Mouse (Mus musculus) heart, embryonic 13.5 days (tissue): ENCODE data around the gene Tbc1d16. TPM values are rescaled to one million over a fixed set of nuclear protein-coding genes. Genes with fewer than 3 reads are reported as not detected.
A peak's percentile ranks its signal among the peaks of the same experiment; 100 is the strongest.

ENCODE experiments used
- ATAC-seq: fragments of 200-750 bp; cut with Nextera tagmentation; 2 replicates; pipeline ENCODE4 v1.8.0; 2017; ENCODE audit warnings: moderate TSS enrichment; ENCODE audit not compliant: insufficient number of reproducible peaks, low FRiP score, low TSS enrichment; ENCODE audit errors: extremely low read depth
- H3K27ac ChIP-seq: fragments of 300-500 bp; sonication (generic); replicated peaks from 2 replicates; pipeline ENCODE4 v1.5.1; 2015; ENCODE audit warnings: moderate library complexity, mild to moderate bottlenecking, inconsistent platforms
- H3K27me3 ChIP-seq: fragments of 300-500 bp; sonication (generic); replicated peaks from 2 replicates; pipeline ENCODE4 v1.6.1; 2015; ENCODE audit warnings: mild to moderate bottlenecking, inconsistent platforms
- H3K36me3 ChIP-seq: fragments of 300-500 bp; sonication (generic); 2 replicates; pipeline ENCODE4 v1.6.1; 2015; ENCODE audit warnings: mild to moderate bottlenecking, inconsistent platforms
- H3K4me1 ChIP-seq: fragments of 300-500 bp; sonication (generic); 2 replicates; pipeline ENCODE4 v1.6.1; 2015; ENCODE audit warnings: inconsistent platforms
- H3K4me2 ChIP-seq: fragments of 300-500 bp; sonication (generic); 2 replicates; pipeline ENCODE4 v1.6.1; 2015; ENCODE audit warnings: inconsistent platforms, mild to moderate bottlenecking, moderate library complexity
- H3K4me3 ChIP-seq: fragments of 300-500 bp; sonication (generic); 2 replicates; pipeline ENCODE4 v1.5.1; 2015; ENCODE audit warnings: moderate library complexity, mild to moderate bottlenecking, inconsistent platforms
- H3K9ac ChIP-seq: fragments of 300-500 bp; sonication (generic); 2 replicates; pipeline ENCODE4 v1.6.1; 2015; ENCODE audit warnings: inconsistent platforms, mild to moderate bottlenecking, moderate library complexity
- H3K9me3 ChIP-seq: fragments of 300-500 bp; sonication (generic); 2 replicates; pipeline ENCODE4 v1.6.1; 2016; ENCODE audit warnings: inconsistent platforms
- WGBS: fragments of 180-500 bp; shearing (Covaris S2); methylation state at CpG from one replicate; pipeline ENCODE4 v1.1.7; 2015; ENCODE audit warnings: mixed read lengths; 5-methylcytosine and 5-hydroxymethylcytosine counted together
- polyA plus RNA-seq: library from polyadenylated mRNA; unstranded; fragments of >200 nt; fragmentation: Nextera tagmentation; extraction: Ambion mirVana; gene quantifications from 2 replicates; pipeline ENCODE4 v1.2.1, GENCODE M21; 2015

Gene Tbc1d16
- polyA plus RNA-seq, 1 experiment from 2014 or later, result 9.6 TPM

GRCm38 (mm10) chr11:119186989-119187799, 41.1 kb downstream of the Tbc1d16 start:
- 0 out of 2 replicates have a peak overlapping the region, but pooled peaks have one; percentile 1 for H3K4me2 ChIP-seq
- 43% methylated on average over 25 of the region's 25 CpGs for WGBS

GRCm38 (mm10) chr11:119186381-119186780, 41.9 kb downstream of the Tbc1d16 start:
- no peak for ATAC-seq
- no peak overlapping the region for H3K27ac ChIP-seq
- 78% methylated on average over 3 of the region's 3 CpGs for WGBS
- 0 out of 2 replicates have a peak, but pooled peaks cover under 1% of the 10 kb centered on the region for H3K27me3 ChIP-seq
- no peak overlapping the region for H3K4me3 ChIP-seq
- H3K9ac ChIP-seq, result no peak overlapping the region
- no peaks in the 10 kb centered on the region for H3K36me3 ChIP-seq
- H3K9me3 ChIP-seq, result no peaks in the 10 kb centered on the region
- peaks cover 38% of the 10 kb centered on the region for H3K4me1 ChIP-seq
- H3K4me2 ChIP-seq, result no peak overlapping the region

More at GRCm38 (mm10) chr11:119186989-119187799, 41.1 kb downstream of the Tbc1d16 start:
- Histone ChIP-seq H3K4me3 (no peak overlapping the region), H3K36me3 (no peaks in the 10 kb centered on the region), H3K9ac (peak overlapping the region; percentile 33; the same call in 1 of the 2 replicates), H3K9me3 (no peaks in the 10 kb centered on the region), H3K27ac (no peak overlapping the region), H3K4me1 (peaks cover 38% of the 10 kb centered on the region), H3K27me3 (0 out of 2 replicates have a peak, but pooled peaks cover 5% of the 10 kb centered on the region)
- no peak for ATAC-seq

GRCm38 (mm10) chr11:119183684-119184310, 44.5 kb downstream of the Tbc1d16 start:
- Histone ChIP-seq H3K9me3 (no peaks in the 10 kb centered on the region), H3K36me3 (no peaks in the 10 kb centered on the region; the same call in 1 of the 2 replicates), H3K4me3 (no peak overlapping the region), H3K4me1 (peaks cover 34% of the 10 kb centered on the region), H3K9ac (no peak overlapping the region), H3K4me2 (no peak overlapping the region), H3K27me3 (no peaks in the 10 kb centered on the region), H3K27ac (no peak overlapping the region)
- WGBS, result 72% methylated on average over 15 of the region's 15 CpGs
- ATAC-seq, result no peak

GRCm38 (mm10) chr11:119181861-119182395, 46.4 kb downstream of the Tbc1d16 start:
- H3K9ac ChIP-seq, result no peak overlapping the region
- H3K4me2 ChIP-seq, result no peak overlapping the region
- ATAC-seq, result no peak
- no peak overlapping the region for H3K27ac ChIP-seq
- 75% methylated on average over 12 of the region's 12 CpGs for WGBS
- H3K9me3 ChIP-seq, result no peaks in the 10 kb centered on the region
- H3K36me3 ChIP-seq, result no peaks in the 10 kb centered on the region; the same call in 1 of the 2 replicates
- peaks cover 15% of the 10 kb centered on the region for H3K4me1 ChIP-seq
- no peaks in the 10 kb centered on the region for H3K27me3 ChIP-seq
- H3K4me3 ChIP-seq, result no peak overlapping the region

GRCm38 (mm10) chr11:119180824-119181582, 47.3 kb downstream of the Tbc1d16 start:
- Histone ChIP-seq H3K9ac (no peak overlapping the region), H3K36me3 (no peaks in the 10 kb centered on the region; the same call in 1 of the 2 replicates), H3K4me3 (no peak overlapping the region), H3K27ac (no peak overlapping the region), H3K27me3 (no peaks in the 10 kb centered on the region), H3K9me3 (no peaks in the 10 kb centered on the region), H3K4me2 (no peak overlapping the region), H3K4me1 (peaks cover 10% of the 10 kb centered on the region; the same call in 1 of the 2 replicates)
- WGBS, result 84% methylated on average over 14 of the region's 14 CpGs
- no peak for ATAC-seq

GRCm38 (mm10) chr11:119178317-119178716, 50.0 kb downstream of the Tbc1d16 start:
- Histone ChIP-seq H3K9me3 (no peaks in the 10 kb centered on the region), H3K27me3 (no peaks in the 10 kb centered on the region), H3K27ac (no peak overlapping the region), H3K4me2 (no peak overlapping the region), H3K4me3 (no peak overlapping the region), H3K4me1 (peaks cover 6% of the 10 kb centered on the region; the same call in 1 of the 2 replicates), H3K9ac (no peak overlapping the region), H3K36me3 (peaks cover 7% of the 10 kb centered on the region; the same call in 1 of the 2 replicates)
- WGBS, result 78% methylated on average over 8 of the region's 8 CpGs
- ATAC-seq, result no peak

GRCm38 (mm10) chr11:119176389-119177179, 51.7 kb downstream of the Tbc1d16 start:
- Histone ChIP-seq H3K4me3 (no peak overlapping the region), H3K9me3 (no peaks in the 10 kb centered on the region), H3K4me2 (no peak overlapping the region), H3K27ac (no peak overlapping the region), H3K36me3 (peaks cover 7% of the 10 kb centered on the region; the same call in 1 of the 2 replicates), H3K4me1 (no peaks in the 10 kb centered on the region), H3K9ac (no peak overlapping the region), H3K27me3 (no peaks in the 10 kb centered on the region)
- 79% methylated on average over 27 of the region's 27 CpGs for WGBS
- ATAC-seq, result no peak

- H3K36me3 ChIP-seq, result peaks cover 7% of the 10 kb centered on the region; the same call in 1 of the 2 replicates
- no peak overlapping the region for H3K4me2 ChIP-seq
- H3K27me3 ChIP-seq, result no peaks in the 10 kb centered on the region
- no peak for ATAC-seq
- no peak overlapping the region for H3K9ac ChIP-seq
- no peaks in the 10 kb centered on the region for H3K9me3 ChIP-seq
- no peaks in the 10 kb centered on the region for H3K4me1 ChIP-seq
- WGBS, result 87% methylated on average over 7 of the region's 7 CpGs
- H3K4me3 ChIP-seq, result no peak overlapping the region
- no peak overlapping the region for H3K27ac ChIP-seq
These were observed 56.7 kb downstream of the Tbc1d16 start for GRCm38 (mm10) chr11:119171588-119171987.

GRCm38 (mm10) chr11:119168851-119169250, 59.4 kb downstream of the Tbc1d16 start:
- WGBS, result 62% methylated on average over 1 of the region's 1 CpGs
- H3K9me3 ChIP-seq, result no peaks in the 10 kb centered on the region
- H3K4me2 ChIP-seq, result no peak overlapping the region
- no peak for ATAC-seq
- no peaks in the 10 kb centered on the region for H3K27me3 ChIP-seq
- no peaks in the 10 kb centered on the region; the same call in 1 of the 2 replicates for H3K36me3 ChIP-seq
- H3K4me1 ChIP-seq, result peaks cover 16% of the 10 kb centered on the region
- no peak overlapping the region for H3K27ac ChIP-seq
- no peak overlapping the region for H3K4me3 ChIP-seq
- no peak overlapping the region for H3K9ac ChIP-seq

- Histone ChIP-seq H3K9me3 (no peaks in the 10 kb centered on the region), H3K4me1 (peaks cover 20% of the 10 kb centered on the region), H3K36me3 (no peaks in the 10 kb centered on the region), H3K27me3 (no peaks in the 10 kb centered on the region), H3K27ac (no peak overlapping the region), H3K4me2 (no peak overlapping the region), H3K4me3 (no peak overlapping the region), H3K9ac (no peak overlapping the region)
- 77% methylated on average over 10 of the region's 10 CpGs for WGBS
- ATAC-seq, result no peak
These were observed 62.3 kb downstream of the Tbc1d16 start for GRCm38 (mm10) chr11:119165995-119166394.
